Mouse (Mus musculus): ENCODE data around the gene Igfbp4. TPM values are rescaled to one million over a fixed set of nuclear protein-coding genes. Genes with fewer than 3 reads are reported as not detected.

Igfbp4 gene
- total and polyA plus RNA-seq, 3 experiments, result 0.16 to 0.21 TPM; not detected in 1

DNA sequence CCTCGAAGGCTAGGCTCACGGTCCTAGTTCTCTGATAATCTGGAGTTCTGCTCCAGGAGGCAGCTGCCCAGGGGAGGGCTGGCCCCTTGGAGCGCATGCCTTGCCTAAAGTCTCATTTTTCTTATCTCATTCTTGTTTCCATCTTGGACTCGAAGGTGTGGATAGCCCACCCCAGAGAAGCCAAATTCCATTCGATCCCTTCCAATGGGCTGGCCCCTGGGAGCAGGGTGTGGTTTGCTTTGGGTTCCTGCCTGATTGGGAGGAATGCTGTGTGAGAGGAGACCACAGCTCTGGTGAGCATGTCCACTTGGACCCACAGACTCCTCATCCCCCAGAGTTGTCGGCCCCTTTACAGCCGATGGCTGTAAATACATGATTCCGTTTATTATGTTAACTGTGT is 60.6 kb downstream of the Igfbp4 start:
- no peaks in the 10 kb centered on the region for H3K79me2 ChIP-seq (replicated peaks; ENCODE audit: control insufficient read depth, extremely low read depth, insufficient read depth, poor library complexity, severe bottlenecking)
- dilution Hi-C loops (cut with MboI; ENCODE audit: extremely low pct_ligation_motif_present, extremely low pct_unique_long_range_greater_than_20kb, low sequenced_read_pairs) (no loop called here), in situ Hi-C loops (cut with MboI; ENCODE audit: low pct_ligation_motif_present, low pct_unique_long_range_greater_than_20kb, low sequenced_read_pairs) (loop anchor here (5.0 kb wide), 1 partner anchor 34 kb away; no protein-coding TSS in a partner anchor)
- no peak overlapping the region for H3K4me3 ChIP-seq (replicated peaks in 1 of 3; ENCODE audit: low read depth in 2 of 3, low read length in 2 of 3, poor library complexity in 1 of 3)
- no peak overlapping the region for H3K27ac ChIP-seq (ENCODE audit: insufficient read depth, low read depth)
- H3K9ac ChIP-seq (ENCODE audit: insufficient read depth, low read depth), result no peak overlapping the region
- no peaks in the 10 kb centered on the region for H3K27me3 ChIP-seq (replicated peaks)
- DNase-seq (ENCODE audit: extremely low read depth), result no peak
- H3K9me3 ChIP-seq (replicated peaks; ENCODE audit: low read length), result no peaks in the 10 kb centered on the region
- H3K36me3 ChIP-seq (replicated peaks in 1 of 2; ENCODE audit: control insufficient read depth in 1 of 2, insufficient read depth in 1 of 2, low read length in 1 of 2), result no peaks in the 10 kb centered on the region
- no peak overlapping the region for H3K4me2 ChIP-seq (ENCODE audit: insufficient read depth, low read depth, poor library complexity, severe bottlenecking)
- TF ChIP-seq KAT2A (IDR thresholded peaks at IDR 0.05; ENCODE audit: insufficient replicate concordance, low read length) (no peak), ZC3H11A (IDR thresholded peaks at IDR 0.05; ENCODE audit: low read depth, low read length) (no peak), NELFE (IDR thresholded peaks at IDR 0.05; ENCODE audit: low read depth, low read length) (no peak), USF2 (conservative IDR thresholded peaks at IDR 0.05; ENCODE audit: low read depth, low read length) (no peak), CTCF (conservative IDR thresholded peaks at IDR 0.05 in 1 of 2, IDR thresholded peaks at IDR 0.05 in 1 of 2; ENCODE audit: low read depth in 2 of 2, low read length in 2 of 2) (no peak), ZMIZ1 (IDR thresholded peaks at IDR 0.05; ENCODE audit: low read depth, low read length) (no peak), MEF2A (IDR thresholded peaks at IDR 0.05; ENCODE audit: borderline replicate concordance, low read depth, low read length) (no peak), RCOR1 (conservative IDR thresholded peaks at IDR 0.05; ENCODE audit: low read depth, low read length) (no peak), USF1 (IDR thresholded peaks at IDR 0.05; ENCODE audit: low read depth, low read length) (no peak)
- peaks cover 9 to 15% of the 10 kb centered on the region in 2 experiments for H3K4me1 ChIP-seq (ENCODE audit: control insufficient read depth in 1 of 2, insufficient read depth in 2 of 2)

DNA sequence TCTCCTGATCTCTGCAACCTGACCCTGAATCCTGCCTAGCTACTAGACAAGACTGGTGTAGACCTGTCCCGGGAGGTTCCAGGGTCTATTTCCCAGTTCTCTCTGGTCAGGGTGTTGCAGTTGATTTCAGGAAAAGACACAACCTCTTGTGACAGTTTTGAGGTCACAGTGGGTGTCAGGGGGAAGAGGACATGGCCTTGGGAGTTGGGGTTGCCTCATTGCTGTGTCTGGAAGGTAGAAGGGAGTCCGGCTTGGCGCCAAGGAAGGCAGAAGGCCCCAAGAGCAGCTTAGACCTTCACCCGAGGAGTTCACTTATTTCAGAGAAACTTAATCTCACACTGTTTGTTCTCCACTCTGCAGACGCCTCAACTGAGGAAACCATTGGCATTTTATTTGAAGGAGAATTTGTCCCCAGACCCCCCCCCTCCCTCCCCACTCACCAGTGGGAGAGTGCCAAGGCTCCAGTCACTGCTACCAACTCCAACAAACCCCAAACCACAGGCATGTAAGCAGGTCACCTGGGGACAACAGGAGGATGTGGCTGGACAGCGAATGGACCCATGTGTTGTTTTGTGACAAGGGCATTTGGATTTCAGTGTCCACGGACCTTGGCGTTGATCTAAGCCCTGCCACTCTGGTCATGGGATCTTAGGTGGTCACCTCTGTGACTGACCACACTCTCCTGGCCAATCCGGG is 61.7 kb downstream of the Igfbp4 start:
- H3K4me2 ChIP-seq (ENCODE audit: insufficient read depth, low read depth, poor library complexity, severe bottlenecking), result no peak overlapping the region
- dilution Hi-C loops (cut with MboI; ENCODE audit: extremely low pct_ligation_motif_present, extremely low pct_unique_long_range_greater_than_20kb, low sequenced_read_pairs), result no loop called here
- H3K9ac ChIP-seq (ENCODE audit: insufficient read depth, low read depth), result no peak overlapping the region
- TF ChIP-seq JUND (conservative IDR thresholded peaks at IDR 0.05; ENCODE audit: low read depth, low read length) (no peak), RCOR1 (conservative IDR thresholded peaks at IDR 0.05; ENCODE audit: low read depth, low read length) (no peak), SMC3 (IDR thresholded peaks at IDR 0.05; ENCODE audit: low read depth, low read length) (no peak), GABPA (IDR thresholded peaks at IDR 0.05; ENCODE audit: insufficient replicate concordance, low read depth, low read length) (no peak), CHD1 (IDR thresholded peaks at IDR 0.05; ENCODE audit: low read depth, low read length) (no peak), CHD2 (IDR thresholded peaks at IDR 0.05; ENCODE audit: low read length) (no peak), E2F4 (IDR thresholded peaks at IDR 0.05; ENCODE audit: insufficient replicate concordance, low read depth, low read length) (no peak), CTCF (conservative IDR thresholded peaks at IDR 0.05 in 1 of 2, IDR thresholded peaks at IDR 0.05 in 1 of 2; ENCODE audit: low read depth in 2 of 2, low read length in 2 of 2) (no peak), TCF12 (IDR thresholded peaks at IDR 0.05; ENCODE audit: low read depth, low read length) (no peak), PAX5 (IDR thresholded peaks at IDR 0.05; ENCODE audit: low read length) (no peak), POLR2AphosphoS2 (IDR thresholded peaks at IDR 0.05; ENCODE audit: low read depth, low read length) (no peak), ETS1 (conservative IDR thresholded peaks at IDR 0.05; ENCODE audit: low read depth, low read length) (no peak)
- in situ Hi-C loops (cut with MboI; ENCODE audit: low pct_ligation_motif_present, low pct_unique_long_range_greater_than_20kb, low sequenced_read_pairs), result loop anchor here (5.0 kb wide), 1 partner anchor 35 kb away; no protein-coding TSS in a partner anchor
- no peak overlapping the region for H3K4me3 ChIP-seq (replicated peaks in 1 of 3; ENCODE audit: low read depth in 2 of 3, low read length in 2 of 3, poor library complexity in 1 of 3)
- no peaks in the 10 kb centered on the region for H3K36me3 ChIP-seq (replicated peaks in 1 of 2; ENCODE audit: control insufficient read depth in 1 of 2, insufficient read depth in 1 of 2, low read length in 1 of 2)
- no peaks in the 10 kb centered on the region for H3K27me3 ChIP-seq (replicated peaks)
- DNase-seq (ENCODE audit: extremely low read depth), result no peak
- peaks cover 9 to 15% of the 10 kb centered on the region in 2 experiments for H3K4me1 ChIP-seq (ENCODE audit: control insufficient read depth in 1 of 2, insufficient read depth in 2 of 2)
- H3K9me3 ChIP-seq (replicated peaks; ENCODE audit: low read length), result no peaks in the 10 kb centered on the region
- no peak overlapping the region for H3K27ac ChIP-seq (ENCODE audit: insufficient read depth, low read depth)
- H3K79me2 ChIP-seq (replicated peaks; ENCODE audit: control insufficient read depth, extremely low read depth, insufficient read depth, poor library complexity, severe bottlenecking), result no peaks in the 10 kb centered on the region

Other genes with a start within 250 kb of the Igfbp4 start
- 27.3 and 30.7 TPM in 2 replicates for gene Msl1, start 245.7 kb upstream of the Igfbp4 start, total RNA-seq (2012; rRNA removed)
- gene Msl1, start 245.7 kb upstream of the Igfbp4 start, total RNA-seq (2014; rRNA removed), result 25.9 and 26.4 TPM in 2 replicates
- gene Msl1, start 245.7 kb upstream of the Igfbp4 start, polyA plus RNA-seq (2012; ENCODE audit: insufficient read length, low read depth), result 57.1 and 58.1 TPM in 2 replicates
- gene Casc3, start 236.3 kb upstream of the Igfbp4 start, total RNA-seq (2012; rRNA removed), result 16.7 and 18.3 TPM in 2 replicates
- 14.4 and 14.7 TPM in 2 replicates for gene Casc3, start 236.3 kb upstream of the Igfbp4 start, total RNA-seq (2014; rRNA removed)
- gene Casc3, start 236.3 kb upstream of the Igfbp4 start, polyA plus RNA-seq (2012; ENCODE audit: insufficient read length, low read depth), result 71.7 and 93.0 TPM in 2 replicates
- 0.04 and 0.08 TPM in 2 replicates for gene Rapgefl1, start 204.5 kb upstream of the Igfbp4 start, total RNA-seq (2012; rRNA removed)
- 0.11 TPM in 1 of 2 replicates, not detected in the other for gene Rapgefl1, start 204.5 kb upstream of the Igfbp4 start, total RNA-seq (2014; rRNA removed)
- 0.25 and 0.29 TPM in 2 replicates for gene Rapgefl1, start 204.5 kb upstream of the Igfbp4 start, polyA plus RNA-seq (2012; ENCODE audit: insufficient read length, low read depth)
- 4.7 TPM in 2 replicates for gene Wipf2, start 177.6 kb upstream of the Igfbp4 start, total RNA-seq (2012; rRNA removed)
- 1.9 and 2.1 TPM in 2 replicates for gene Wipf2, start 177.6 kb upstream of the Igfbp4 start, total RNA-seq (2014; rRNA removed)
- 7.7 and 9.7 TPM in 2 replicates for gene Wipf2, start 177.6 kb upstream of the Igfbp4 start, polyA plus RNA-seq (2012; ENCODE audit: insufficient read length, low read depth)
- gene Cdc6, start 133.4 kb upstream of the Igfbp4 start, total RNA-seq (2012; rRNA removed), result 47.4 and 78.9 TPM in 2 replicates
- 93.7 and 99.3 TPM in 2 replicates for gene Cdc6, start 133.4 kb upstream of the Igfbp4 start, total RNA-seq (2014; rRNA removed)
- gene Cdc6, start 133.4 kb upstream of the Igfbp4 start, polyA plus RNA-seq (2012; ENCODE audit: insufficient read length, low read depth), result 81.3 and 91.9 TPM in 2 replicates
- gene Rara, start 113.4 kb upstream of the Igfbp4 start, total RNA-seq (2012; rRNA removed), result 11.1 and 12.1 TPM in 2 replicates
- gene Rara, start 113.4 kb upstream of the Igfbp4 start, total RNA-seq (2014; rRNA removed), result 2.7 and 4.5 TPM in 2 replicates
- gene Rara, start 113.4 kb upstream of the Igfbp4 start, polyA plus RNA-seq (2012; ENCODE audit: insufficient read length, low read depth), result 12.4 and 13.7 TPM in 2 replicates
- 0.47 and 0.50 TPM in 2 replicates for gene Gjd3, start 58.2 kb upstream of the Igfbp4 start, total RNA-seq (2012; rRNA removed)
- not detected in 2 replicates for gene Gjd3, start 58.2 kb upstream of the Igfbp4 start, total RNA-seq (2014; rRNA removed)
- gene Gjd3, start 58.2 kb upstream of the Igfbp4 start, polyA plus RNA-seq (2012; ENCODE audit: insufficient read length, low read depth), result not detected in 2 replicates
- 400 and 420 TPM in 2 replicates for gene Top2a, start 17.1 kb upstream of the Igfbp4 start, total RNA-seq (2012; rRNA removed)
- gene Top2a, start 17.1 kb upstream of the Igfbp4 start, total RNA-seq (2014; rRNA removed), result 385 and 423 TPM in 2 replicates
- 422 and 444 TPM in 2 replicates for gene Top2a, start 17.1 kb upstream of the Igfbp4 start, polyA plus RNA-seq (2012; ENCODE audit: insufficient read length, low read depth)
- 0.04 and 0.13 TPM in 2 replicates for gene Tns4, start 48.1 kb downstream of the Igfbp4 start, total RNA-seq (2012; rRNA removed)
- gene Tns4, start 48.1 kb downstream of the Igfbp4 start, total RNA-seq (2014; rRNA removed), result not detected in 2 replicates
- gene Tns4, start 48.1 kb downstream of the Igfbp4 start, polyA plus RNA-seq (2012; ENCODE audit: insufficient read length, low read depth), result 0.11 TPM in 1 of 2 replicates, not detected in the other
- gene Ccr7, start 113.8 kb downstream of the Igfbp4 start, total RNA-seq (2012; rRNA removed), result 170 and 241 TPM in 2 replicates
- gene Ccr7, start 113.8 kb downstream of the Igfbp4 start, total RNA-seq (2014; rRNA removed), result 178 and 203 TPM in 2 replicates
- 306 and 316 TPM in 2 replicates for gene Ccr7, start 113.8 kb downstream of the Igfbp4 start, polyA plus RNA-seq (2012; ENCODE audit: insufficient read length, low read depth)
- gene Smarce1, start 189.8 kb downstream of the Igfbp4 start, total RNA-seq (2012; rRNA removed), result 246 and 257 TPM in 2 replicates
- 149 and 184 TPM in 2 replicates for gene Smarce1, start 189.8 kb downstream of the Igfbp4 start, total RNA-seq (2014; rRNA removed)
- 464 and 617 TPM in 2 replicates for gene Smarce1, start 189.8 kb downstream of the Igfbp4 start, polyA plus RNA-seq (2012; ENCODE audit: insufficient read length, low read depth)
- gene Krt222, start 202.8 kb downstream of the Igfbp4 start, total RNA-seq (2012; rRNA removed), result 15.4 and 22.0 TPM in 2 replicates
- 22.9 TPM in 2 replicates for gene Krt222, start 202.8 kb downstream of the Igfbp4 start, total RNA-seq (2014; rRNA removed)
- 24.4 and 29.3 TPM in 2 replicates for gene Krt222, start 202.8 kb downstream of the Igfbp4 start, polyA plus RNA-seq (2012; ENCODE audit: insufficient read length, low read depth)
- gene Krt24, start 244.0 kb downstream of the Igfbp4 start, total RNA-seq (2012; rRNA removed), result not detected in 2 replicates
- gene Krt24, start 244.0 kb downstream of the Igfbp4 start, total RNA-seq (2014; rRNA removed), result not detected in 2 replicates
- gene Krt24, start 244.0 kb downstream of the Igfbp4 start, polyA plus RNA-seq (2012; ENCODE audit: insufficient read length, low read depth), result not detected in 2 replicates

Measured in CH12.LX (cell line).